Mouse (Mus musculus) skeletal muscle tissue, postnatal 0 days (tissue): ENCODE measurements around the gene Rela. TPM values are rescaled to one million over a fixed set of nuclear protein-coding genes. Genes with fewer than 3 reads are reported as not detected.

ENCODE experiments used
- microRNA-seq, 2 experiments: library from miRNA; unstranded; fragments of <30 nt; microRNA quantifications; one replicate each; pipeline ENCODE4; 2016
- polyA plus RNA-seq: library from polyadenylated mRNA; unstranded; fragments of >200 nt; fragmentation: Nextera tagmentation; extraction: Ambion mirVana; gene quantifications from 2 replicates; pipeline ENCODE4 v1.2.1, GENCODE M21; 2015

Rela gene
- 24.4 and 28.3 TPM in 2 replicates for polyA plus RNA-seq

GRCm38 (mm10) chr19:5637069-5638047, at the start of gene Rela:
Gene Rela, plus strand, starts transcription at chr19:5637483.

DNA sequence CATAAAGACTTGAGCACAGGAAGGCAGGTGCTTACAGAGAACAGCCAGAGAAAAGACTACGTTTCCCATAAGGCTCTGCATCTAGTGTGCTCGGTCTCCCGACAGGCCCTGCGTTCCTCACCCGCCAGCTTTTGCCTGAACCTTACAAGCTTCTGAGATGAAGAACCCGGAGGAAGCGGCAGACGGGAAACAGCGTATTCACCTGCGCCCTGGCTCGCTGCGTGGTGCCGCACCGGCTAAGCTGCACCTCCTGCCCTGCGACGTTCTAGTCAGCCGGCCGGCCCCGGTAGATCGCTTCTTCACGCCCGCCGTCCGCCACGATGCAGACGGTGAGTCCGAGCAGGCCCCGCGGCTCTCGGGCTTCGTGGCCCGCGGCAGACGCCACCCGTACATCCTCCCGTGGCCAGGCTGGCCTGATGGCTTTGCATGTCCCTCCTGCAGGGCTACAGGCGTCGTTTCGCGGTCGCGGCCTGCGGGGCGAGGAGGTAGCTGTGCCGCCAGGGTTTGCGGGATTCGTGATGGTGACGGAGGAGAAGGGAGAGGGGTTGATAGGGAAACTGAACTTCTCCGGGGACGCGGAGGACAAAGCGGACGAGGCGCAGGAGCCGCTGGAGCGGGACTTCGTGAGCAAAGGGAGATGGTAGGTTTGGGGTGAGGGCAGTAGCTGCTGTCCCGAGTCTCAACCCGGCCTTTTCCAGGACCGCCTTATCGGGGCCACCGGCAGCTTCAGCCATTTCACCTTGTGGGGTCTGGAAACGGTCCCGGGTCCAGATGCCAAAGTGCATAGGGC, 35.3 kb upstream of the Rela start, which contains the start of gene Rnaseh2c:
Gene Rnaseh2c, plus strand, starts transcription at position 122 of the 790 bp plus-strand sequence.

GRCm38 (mm10) chr19:5609547-5610404, 27.5 kb upstream of the Rela start, which contains the start of gene Kat5:
Gene Kat5, minus strand, starts transcription at chr19:5610237.

GRCm38 (mm10) chr19:5662981-5663913, 26.0 kb downstream of the Rela start, which contains the start of gene Sipa1:
Gene Sipa1, minus strand, starts transcription at chr19:5663707.

DNA sequence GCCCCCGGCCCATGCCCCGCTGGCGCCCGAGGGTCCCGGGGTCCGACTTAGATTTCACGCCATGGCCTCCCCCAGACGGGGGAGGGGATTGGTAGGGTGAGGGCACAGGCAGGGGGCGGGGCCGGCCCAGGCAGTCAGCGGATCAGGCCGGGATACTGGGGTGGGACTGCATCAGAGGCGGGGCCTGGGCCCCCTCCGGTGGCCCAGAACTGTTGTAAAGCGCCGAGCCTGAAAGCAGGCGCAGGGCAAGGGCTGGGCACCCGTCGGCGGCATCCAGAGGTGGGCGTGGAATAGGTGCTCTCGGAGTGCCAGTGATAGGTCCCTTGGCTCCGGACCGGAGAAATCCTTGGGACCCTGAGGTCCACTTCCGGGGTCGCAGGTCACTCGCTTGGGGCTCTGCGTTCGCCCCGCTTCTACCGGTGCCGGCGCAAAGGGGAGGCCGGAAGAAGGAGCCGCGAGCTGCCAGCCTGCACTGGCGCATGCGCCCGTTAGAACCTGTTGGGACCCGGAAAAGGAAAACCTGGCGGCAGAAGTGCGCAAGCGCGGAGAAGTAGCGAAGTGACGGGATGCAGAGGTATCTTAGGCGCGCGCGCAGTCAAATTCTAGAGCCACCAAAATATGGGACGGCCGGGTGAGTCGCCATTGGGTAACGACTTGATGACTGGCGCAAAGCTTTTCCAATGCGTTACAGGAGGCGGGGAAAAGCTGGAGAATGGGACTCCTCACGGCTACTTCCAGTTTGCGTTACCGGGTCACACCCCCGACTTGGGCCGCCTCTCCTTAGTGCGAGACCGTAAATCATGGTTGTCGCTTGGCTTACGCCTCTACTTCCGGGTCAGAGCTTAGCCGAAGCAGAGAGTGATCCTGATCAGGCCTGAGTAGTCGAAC, 51.2 kb downstream of the Rela start, which contains the start of the genes Map3k11 and Pcnx3:
Gene Map3k11, plus strand, starts transcription at position 543 of the 888 bp plus-strand sequence.
Gene Pcnx3, minus strand, starts transcription at position 709 of the 888 bp plus-strand sequence.

Small RNA genes within 50 kb of the gene (microRNA-seq; reads per million reads assigned to microRNA genes)
- gene Mir6987: 0 to 0.10 reads per million in 2 experiments

Other genes with a start within 250 kb of the Rela start
- gene Sart1, start 248.8 kb upstream of the Rela start, polyA plus RNA-seq: 22.0 and 29.6 TPM in 2 replicates
- gene Tsga10ip, start 235.0 kb upstream of the Rela start, polyA plus RNA-seq: 0.13 TPM in 1 of 2 replicates, not detected in the other
- 361 and 364 TPM in 2 replicates for gene Drap1, start 212.5 kb upstream of the Rela start, polyA plus RNA-seq
- gene AI837181, start 212.3 kb upstream of the Rela start, polyA plus RNA-seq: 46.1 and 48.8 TPM in 2 replicates
- not detected in 2 replicates for gene Fosl1, start 189.9 kb upstream of the Rela start, polyA plus RNA-seq
- gene Ccdc85b, start 179.6 kb upstream of the Rela start, polyA plus RNA-seq: 6.8 and 8.5 TPM in 2 replicates
- gene Fibp, start 176.9 kb upstream of the Rela start, polyA plus RNA-seq: 59.8 and 61.8 TPM in 2 replicates
- gene Ctsw, start 169.0 kb upstream of the Rela start, polyA plus RNA-seq: 0.15 and 0.55 TPM in 2 replicates
- gene Efemp2, start 163.5 kb upstream of the Rela start, polyA plus RNA-seq: 53.2 and 70.8 TPM in 2 replicates
- gene Mus81, start 149.1 kb upstream of the Rela start, polyA plus RNA-seq: 29.2 and 31.8 TPM in 2 replicates
- gene Cfl1, start 147.0 kb upstream of the Rela start, polyA plus RNA-seq: 666 and 916 TPM in 2 replicates
- 0.14 TPM in 1 of 2 replicates, not detected in the other for gene 1700020D05Rik, start 133.7 kb upstream of the Rela start, polyA plus RNA-seq
- gene Snx32, start 126.9 kb upstream of the Rela start, polyA plus RNA-seq: 6.4 and 8.5 TPM in 2 replicates
- 0.65 TPM in 1 of 2 replicates, not detected in the other for gene Ovol1, start 76.8 kb upstream of the Rela start, polyA plus RNA-seq
- 1.1 and 2.0 TPM in 2 replicates for gene Ap5b1, start 69.5 kb upstream of the Rela start, polyA plus RNA-seq
- 48.4 and 58.1 TPM in 2 replicates for gene Rnaseh2c, start 35.6 kb upstream of the Rela start, polyA plus RNA-seq
- 28.4 and 28.8 TPM in 2 replicates for gene Kat5, start 27.2 kb upstream of the Rela start, polyA plus RNA-seq
- 20.3 and 21.1 TPM in 2 replicates for gene Sipa1, start 26.2 kb downstream of the Rela start, polyA plus RNA-seq
- gene Map3k11, start 51.3 kb downstream of the Rela start, polyA plus RNA-seq: 15.5 and 16.8 TPM in 2 replicates
- 4.7 and 6.5 TPM in 2 replicates for gene Pcnx3, start 51.4 kb downstream of the Rela start, polyA plus RNA-seq
- 0.35 and 0.52 TPM in 2 replicates for gene Kcnk7, start 66.9 kb downstream of the Rela start, polyA plus RNA-seq
- gene Ehbp1l1, start 88.8 kb downstream of the Rela start, polyA plus RNA-seq: 133 and 144 TPM in 2 replicates
- 85.5 and 88.0 TPM in 2 replicates for gene Fam89b, start 92.2 kb downstream of the Rela start, polyA plus RNA-seq
- 20.1 and 31.1 TPM in 2 replicates for gene Ltbp3, start 103.4 kb downstream of the Rela start, polyA plus RNA-seq
- gene Scyl1, start 133.9 kb downstream of the Rela start, polyA plus RNA-seq: 57.0 and 57.9 TPM in 2 replicates
- 7.9 and 9.9 TPM in 2 replicates for gene Frmd8, start 237.8 kb downstream of the Rela start, polyA plus RNA-seq
- gene Slc25a45, start 240.3 kb downstream of the Rela start, polyA plus RNA-seq: 2.9 and 4.3 TPM in 2 replicates